Mouse (Mus musculus): ENCODE results near the gene Fam8a1. TPM values are rescaled to one million over a fixed set of nuclear protein-coding genes. Genes with fewer than 3 reads are reported as not detected.

Fam8a1 gene
- polyA plus RNA-seq, 1 experiment, result 3.5 TPM

GRCm38 (mm10) chr13:46640608-46641468, 28.5 kb upstream of the Fam8a1 start:
- Histone ChIP-seq H3K36me3 (replicated peaks; ENCODE audit: low read length) (peaks cover 6% of the 10 kb centered on the region), H3K9me3 (peaks cover 28% of the 10 kb centered on the region), H3K27me3 (replicated peaks) (no peaks in the 10 kb centered on the region), H3K4me1 (peaks cover 7% of the 10 kb centered on the region), H3K4me3 (replicated peaks) (no peak overlapping the region)
- TF ChIP-seq FLI1 (IDR thresholded peaks at IDR 0.05; ENCODE audit: low read length), result no peak
- TF ChIP-seq GATA1 (IDR thresholded peaks at IDR 0.05; ENCODE audit: borderline replicate concordance, low read length), result no peak

DNA sequence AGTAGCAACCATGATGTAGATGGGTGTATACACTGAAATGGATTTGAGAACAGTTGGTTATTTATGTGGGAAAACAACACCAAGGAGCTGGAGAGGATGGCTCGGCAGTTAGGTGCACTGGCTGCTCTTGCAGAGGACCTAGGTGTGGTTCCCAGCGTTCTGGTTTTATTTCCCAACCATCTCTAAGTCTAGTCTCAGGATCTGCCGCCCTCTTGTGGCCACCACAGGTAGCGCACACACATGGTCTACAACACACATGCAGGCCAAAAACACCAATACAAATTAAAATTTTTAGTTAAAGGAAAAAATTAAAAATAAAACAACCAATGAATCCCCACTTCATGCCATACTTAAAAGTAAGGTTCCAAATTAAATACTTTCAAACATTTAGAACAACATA, 27.0 kb upstream of the Fam8a1 start:
- H3K4me3 ChIP-seq (replicated peaks), result no peak overlapping the region
- H3K9me3 ChIP-seq, result peaks cover 18% of the 10 kb centered on the region; the same call in 1 of the 2 replicates
- no peak for TF ChIP-seq GATA1 (IDR thresholded peaks at IDR 0.05; ENCODE audit: borderline replicate concordance, low read length)
- no peak for TF ChIP-seq FLI1 (IDR thresholded peaks at IDR 0.05; ENCODE audit: low read length)
- peaks cover 2% of the 10 kb centered on the region for H3K36me3 ChIP-seq (replicated peaks; ENCODE audit: low read length)
- H3K4me1 ChIP-seq, result peaks cover 7% of the 10 kb centered on the region
- no peaks in the 10 kb centered on the region for H3K27me3 ChIP-seq (replicated peaks)

DNA sequence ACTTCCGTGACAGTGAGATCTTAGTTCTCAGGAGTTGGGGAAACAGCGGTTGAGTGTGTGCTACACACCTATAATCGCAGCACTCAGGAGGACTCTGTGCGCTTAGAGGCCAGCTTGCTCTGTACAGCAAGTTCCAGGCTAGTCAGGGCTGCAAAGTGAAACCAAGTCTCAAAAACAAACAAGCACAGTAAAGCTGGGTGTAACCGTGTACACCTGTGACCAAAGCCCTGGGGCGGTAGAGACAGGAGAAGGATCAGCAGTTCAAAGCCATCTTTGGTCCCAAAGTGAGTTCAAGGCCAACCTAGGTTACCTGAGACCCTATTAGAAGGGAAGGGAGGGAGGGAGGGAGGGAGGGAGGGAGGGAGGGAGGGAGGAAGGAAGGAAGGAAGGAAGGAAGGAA, 25.1 kb upstream of the Fam8a1 start:
- peaks cover 13% of the 10 kb centered on the region; the same call in 1 of the 2 replicates for H3K9me3 ChIP-seq
- no peaks in the 10 kb centered on the region for H3K27me3 ChIP-seq (replicated peaks)
- H3K4me3 ChIP-seq (replicated peaks), result no peak overlapping the region
- H3K4me1 ChIP-seq, result peaks cover 3% of the 10 kb centered on the region; the same call in 1 of the 2 replicates
- TF ChIP-seq FLI1 (IDR thresholded peaks at IDR 0.05; ENCODE audit: low read length) (no peak), GATA1 (IDR thresholded peaks at IDR 0.05; ENCODE audit: borderline replicate concordance, low read length) (no peak)
- no peaks in the 10 kb centered on the region for H3K36me3 ChIP-seq (replicated peaks; ENCODE audit: low read length)

- Histone ChIP-seq H3K36me3 (replicated peaks; ENCODE audit: low read length) (no peaks in the 10 kb centered on the region), H3K4me1 (no peaks in the 10 kb centered on the region)
- TF ChIP-seq GATA1 (IDR thresholded peaks at IDR 0.05; ENCODE audit: borderline replicate concordance, low read length), result no peak
- no peak for TF ChIP-seq FLI1 (IDR thresholded peaks at IDR 0.05; ENCODE audit: low read length)
Measured at GRCm38 (mm10) chr13:46645476-46645875, 23.8 kb upstream of the Fam8a1 start.

DNA sequence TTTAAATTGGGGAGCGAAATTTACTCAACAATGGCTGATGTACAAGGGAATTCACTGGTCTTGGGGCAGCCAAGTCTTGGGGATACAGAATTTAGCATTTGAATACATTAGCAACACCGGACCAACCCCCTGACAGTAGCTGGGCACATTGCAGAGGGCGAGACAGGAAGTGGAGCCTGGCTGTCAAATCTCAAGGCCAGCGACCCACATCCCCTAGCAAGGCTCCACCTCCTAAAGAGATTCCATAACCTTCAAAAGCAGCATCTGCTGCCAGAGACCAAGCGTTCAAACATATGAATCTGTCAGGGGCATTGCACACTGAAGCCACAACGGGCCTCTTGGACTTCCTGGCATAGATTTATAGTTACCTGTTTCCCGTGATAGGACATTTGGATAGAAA, 17.5 kb upstream of the Fam8a1 start:
- H3K9me3 ChIP-seq, result peaks cover 15% of the 10 kb centered on the region
- H3K27me3 ChIP-seq (replicated peaks), result peaks cover 2% of the 10 kb centered on the region
- no peak for TF ChIP-seq GATA1 (IDR thresholded peaks at IDR 0.05; ENCODE audit: borderline replicate concordance, low read length)
- no peak for TF ChIP-seq FLI1 (IDR thresholded peaks at IDR 0.05; ENCODE audit: low read length)
- no peak overlapping the region for H3K4me3 ChIP-seq (replicated peaks)
- H3K36me3 ChIP-seq (replicated peaks; ENCODE audit: low read length), result no peaks in the 10 kb centered on the region
- H3K4me1 ChIP-seq, result no peaks in the 10 kb centered on the region

More at GRCm38 (mm10) chr13:46645476-46645875, 23.8 kb upstream of the Fam8a1 start:
- Histone ChIP-seq H3K27me3 (replicated peaks) (no peaks in the 10 kb centered on the region), H3K9me3 (peaks cover 9% of the 10 kb centered on the region), H3K4me3 (replicated peaks) (no peak overlapping the region)

GRCm38 (mm10) chr13:46652671-46653070, 16.7 kb upstream of the Fam8a1 start:
- peaks cover 15% of the 10 kb centered on the region for H3K9me3 ChIP-seq
- no peaks in the 10 kb centered on the region for H3K4me1 ChIP-seq
- no peak overlapping the region for H3K4me3 ChIP-seq (replicated peaks)
- TF ChIP-seq GATA1 (IDR thresholded peaks at IDR 0.05; ENCODE audit: borderline replicate concordance, low read length) (no peak), FLI1 (IDR thresholded peaks at IDR 0.05; ENCODE audit: low read length) (no peak)
- H3K27me3 ChIP-seq (replicated peaks), result peaks cover 2% of the 10 kb centered on the region
- H3K36me3 ChIP-seq (replicated peaks; ENCODE audit: low read length), result no peaks in the 10 kb centered on the region

DNA sequence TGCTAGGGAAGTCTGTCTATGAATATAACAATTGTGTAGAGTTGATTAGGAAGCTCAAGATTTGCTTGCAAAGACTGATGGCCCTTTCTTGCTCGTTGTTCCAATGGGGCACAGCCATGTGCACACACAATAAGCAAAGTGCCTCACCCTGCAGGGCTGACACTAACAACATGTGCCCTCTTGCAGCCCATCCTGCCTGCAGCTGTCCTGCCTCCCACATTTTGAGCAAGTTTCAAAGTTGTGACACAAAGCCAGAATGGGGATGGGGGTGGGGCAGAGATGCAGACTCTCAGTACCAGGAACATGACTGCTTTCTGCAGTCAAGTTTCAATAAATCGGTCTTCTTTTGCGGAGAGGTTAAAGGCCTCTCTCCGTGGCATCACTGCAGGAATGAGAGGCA, 15.7 kb upstream of the Fam8a1 start:
- Histone ChIP-seq H3K36me3 (replicated peaks; ENCODE audit: low read length) (no peaks in the 10 kb centered on the region), H3K4me3 (replicated peaks) (peak overlapping the region; percentile 38), H3K4me1 (no peaks in the 10 kb centered on the region), H3K27me3 (replicated peaks) (peaks cover 2% of the 10 kb centered on the region), H3K9me3 (peaks cover 15% of the 10 kb centered on the region)
- TF ChIP-seq FLI1 (IDR thresholded peaks at IDR 0.05; ENCODE audit: low read length) (no peak), GATA1 (IDR thresholded peaks at IDR 0.05; ENCODE audit: borderline replicate concordance, low read length) (no peak)

DNA sequence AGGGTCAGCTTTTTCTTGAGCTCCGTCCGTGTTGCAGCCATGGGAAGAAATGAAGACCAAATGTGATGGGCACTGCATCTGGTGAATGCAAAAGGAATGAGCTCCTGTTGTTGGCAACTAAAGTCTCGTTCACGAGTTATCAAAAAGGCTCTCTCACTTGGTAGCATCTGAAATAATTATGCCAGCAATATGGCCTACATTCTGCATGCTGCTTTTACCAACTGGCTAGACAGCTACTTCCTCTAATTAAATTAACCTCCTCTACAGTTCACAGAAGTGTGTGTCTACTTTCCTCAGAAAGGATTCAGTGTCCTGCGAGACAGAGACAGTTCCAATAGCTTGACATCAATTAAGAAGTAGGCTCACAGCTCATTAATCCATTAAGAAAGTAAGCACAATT, 14.8 kb upstream of the Fam8a1 start:
- Histone ChIP-seq H3K36me3 (replicated peaks; ENCODE audit: low read length) (no peaks in the 10 kb centered on the region), H3K4me1 (no peaks in the 10 kb centered on the region), H3K27me3 (replicated peaks) (peaks cover 2% of the 10 kb centered on the region), H3K4me3 (replicated peaks) (no peak overlapping the region), H3K9me3 (peaks cover 15% of the 10 kb centered on the region)
- no peak for TF ChIP-seq FLI1 (IDR thresholded peaks at IDR 0.05; ENCODE audit: low read length)
- TF ChIP-seq GATA1 (IDR thresholded peaks at IDR 0.05; ENCODE audit: borderline replicate concordance, low read length), result no peak

DNA sequence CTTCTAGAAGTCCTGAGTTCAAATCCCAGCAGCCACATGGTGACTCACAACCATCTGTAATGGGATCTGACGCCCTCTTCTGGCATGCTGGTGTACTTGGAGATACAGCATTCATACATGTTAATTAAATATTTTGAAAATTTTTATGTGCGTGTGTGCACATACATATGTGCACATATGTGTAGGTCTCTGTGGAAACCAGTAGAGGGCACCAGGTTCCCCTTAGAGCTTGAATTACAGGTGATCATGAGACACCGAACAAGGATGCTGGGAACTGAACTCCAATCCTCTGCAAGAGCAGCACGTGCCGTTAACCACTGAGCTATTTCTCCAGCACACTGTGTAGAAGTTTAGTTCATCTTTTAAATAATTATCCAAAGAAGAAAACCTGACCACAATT, 10.1 kb upstream of the Fam8a1 start:
- H3K9me3 ChIP-seq, result no peaks in the 10 kb centered on the region
- TF ChIP-seq FLI1 (IDR thresholded peaks at IDR 0.05; ENCODE audit: low read length) (no peak), GATA1 (IDR thresholded peaks at IDR 0.05; ENCODE audit: borderline replicate concordance, low read length) (no peak)
- H3K4me1 ChIP-seq, result no peaks in the 10 kb centered on the region
- peaks cover 2% of the 10 kb centered on the region for H3K27me3 ChIP-seq (replicated peaks)
- H3K4me3 ChIP-seq (replicated peaks), result no peak overlapping the region
- no peaks in the 10 kb centered on the region for H3K36me3 ChIP-seq (replicated peaks; ENCODE audit: low read length)

DNA sequence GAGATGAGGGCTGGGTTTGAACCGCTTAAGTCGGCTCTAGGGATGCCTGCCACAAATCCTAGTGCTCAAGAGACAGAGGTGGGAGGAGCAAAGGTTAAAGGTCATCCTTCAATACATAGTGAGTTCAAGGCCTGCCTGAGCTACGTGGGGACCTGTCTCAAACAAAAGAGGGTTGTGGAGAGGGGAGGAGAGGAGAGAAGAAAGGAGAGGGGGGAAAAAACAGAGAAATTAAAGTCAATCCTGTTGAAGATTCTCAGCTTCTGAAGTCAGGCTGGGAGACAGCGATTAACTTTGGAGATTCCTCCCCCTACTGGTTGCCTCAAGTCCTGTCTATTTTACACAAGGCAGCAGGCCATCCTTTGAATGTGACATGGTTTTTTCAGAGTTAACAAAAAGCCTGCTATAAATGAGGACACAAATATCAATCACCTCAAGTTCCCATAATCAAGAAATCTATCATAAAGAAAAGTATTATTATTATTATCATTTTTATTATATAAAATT, 5.8 kb upstream of the Fam8a1 start:
- TF ChIP-seq FLI1 (IDR thresholded peaks at IDR 0.05; ENCODE audit: low read length) (no peak), GATA1 (IDR thresholded peaks at IDR 0.05; ENCODE audit: borderline replicate concordance, low read length) (no peak)
- H3K4me1 ChIP-seq, result peaks cover 3% of the 10 kb centered on the region; the same call in 1 of the 2 replicates
- H3K36me3 ChIP-seq (replicated peaks; ENCODE audit: low read length), result no peaks in the 10 kb centered on the region
- peaks cover 7% of the 10 kb centered on the region for H3K27me3 ChIP-seq (replicated peaks)
- no peaks in the 10 kb centered on the region for H3K9me3 ChIP-seq
- H3K4me3 ChIP-seq (replicated peaks), result no peak overlapping the region

Data from megakaryocyte, embryonic 14.5 days (primary cell).